Mouse (Mus musculus) MEL (cell line): ENCODE data around the gene Lrp3. TPM values are rescaled to one million over a fixed set of nuclear protein-coding genes. Genes with fewer than 3 reads are reported as not detected.
A peak's percentile ranks its signal among the peaks of the same experiment; 100 is the strongest.

ENCODE experiments used
- DNase-seq: peaks from one replicate; pipeline ENCODE4 v3.0.0; 2011; ENCODE audit warnings: low read depth, low spot score
- H3K27ac ChIP-seq: 2 replicates; pipeline ENCODE4 v1.5.1; 2012; ENCODE audit warnings: low read depth, mild to moderate bottlenecking, control low read depth, low read length, moderate library complexity; ENCODE audit not compliant: control insufficient read depth
- H3K27me3 ChIP-seq, 2 experiments: fragments of 150-350 bp in 1 of 2; sonication (generic) in 1 of 2; 2 replicates each; pipeline ENCODE4 v1.6.1; 2012; ENCODE audit warnings: low read length in 2 of 2, mild to moderate bottlenecking in 2 of 2, improper control_type of control experiment in 1 of 2, moderate library complexity in 1 of 2; ENCODE audit not compliant: insufficient read depth in 2 of 2, control insufficient read depth in 1 of 2
- H3K36me3 ChIP-seq, 2 experiments: 2 replicates each; pipeline ENCODE4 v1.6.1; 2012 to 2014; ENCODE audit warnings: low read length in 2 of 2, improper control_type of control experiment in 1 of 2, inconsistent platforms in 1 of 2, mild to moderate bottlenecking in 1 of 2; ENCODE audit not compliant: insufficient read depth in 2 of 2, control insufficient read depth in 1 of 2
- H3K4me1 ChIP-seq, 2 experiments: fragments of 150-350 bp in 1 of 2; sonication (generic) in 1 of 2; 2 replicates each; pipeline ENCODE4 v1.6.1; 2012; ENCODE audit warnings: low read length in 2 of 2, improper control_type of control experiment in 1 of 2, mild to moderate bottlenecking in 1 of 2; ENCODE audit not compliant: insufficient read depth in 2 of 2, control insufficient read depth in 1 of 2
- H3K4me3 ChIP-seq, 2 experiments: fragments of 150-350 bp in 1 of 2; sonication (generic) in 1 of 2; 2 replicates each; pipeline ENCODE4 v1.5.1; 2012; ENCODE audit warnings: low read depth in 2 of 2, low read length in 2 of 2, mild to moderate bottlenecking in 2 of 2, moderate library complexity in 2 of 2, control low read depth in 1 of 2, improper control_type of control experiment in 1 of 2; ENCODE audit not compliant: control insufficient read depth in 1 of 2, insufficient read depth in 1 of 2
- H3K79me2 ChIP-seq: 2 replicates; pipeline ENCODE4 v1.6.1; 2012; ENCODE audit warnings: mild to moderate bottlenecking, low read length, moderate library complexity; ENCODE audit not compliant: control insufficient read depth, poor library complexity, insufficient read depth
- H3K9ac ChIP-seq: 2 replicates; pipeline ENCODE4 v1.6.1; 2012; ENCODE audit warnings: low read depth, mild to moderate bottlenecking, control low read depth, low read length, moderate library complexity; ENCODE audit not compliant: control insufficient read depth, poor library complexity, severe bottlenecking
- H3K9me3 ChIP-seq: fragments of 150-350 bp; sonication (generic); replicated peaks from 2 replicates; pipeline ENCODE4 v1.6.1; 2012; ENCODE audit warnings: mild to moderate bottlenecking, low read length, improper control_type of control experiment, moderate library complexity; ENCODE audit not compliant: insufficient read depth
- BHLHE40 ChIP-seq: IDR thresholded peaks from 2 replicates; pipeline ENCODE4 v1.6.1; 2012; ENCODE audit warnings: low read depth, mild to moderate bottlenecking, inconsistent platforms, low read length, improper control_type of control experiment, borderline replicate concordance
- CHD1 ChIP-seq: IDR thresholded peaks from 2 replicates; pipeline ENCODE4 v1.6.1; 2012; ENCODE audit warnings: low read depth, mild to moderate bottlenecking, inconsistent platforms, low read length, improper control_type of control experiment
- CHD2 ChIP-seq: IDR thresholded peaks from 2 replicates; pipeline ENCODE4 v1.6.1; 2011; ENCODE audit warnings: low read length, improper control_type of control experiment
- CTCF ChIP-seq, 3 experiments: IDR thresholded peaks in 2 of 3; conservative IDR thresholded peaks in 1 of 3; 2 replicates each; pipeline ENCODE4 v1.5.1; 2011 to 2012; ENCODE audit warnings: low read length in 3 of 3, low read depth in 2 of 3, mild to moderate bottlenecking in 2 of 3, improper control_type of control experiment in 1 of 3, inconsistent platforms in 1 of 3, mixed read lengths in 1 of 3, moderate library complexity in 1 of 3; ENCODE audit not compliant: control insufficient read depth in 1 of 3, insufficient read depth in 1 of 3, poor library complexity in 1 of 3, severe bottlenecking in 1 of 3
- ELF1 ChIP-seq: IDR thresholded peaks from 2 replicates; pipeline ENCODE4 v1.6.1; 2014; ENCODE audit warnings: low read depth, mild to moderate bottlenecking, inconsistent platforms, low read length, improper control_type of control experiment, moderate library complexity
- EP300 ChIP-seq, 2 experiments: IDR thresholded peaks; 2 replicates each; pipeline ENCODE4 v1.6.1; 2011; ENCODE audit warnings: improper control_type of control experiment in 2 of 2, low read length in 2 of 2, low read depth in 1 of 2, mild to moderate bottlenecking in 1 of 2
- ETS1 ChIP-seq: IDR thresholded peaks from 2 replicates; pipeline ENCODE4 v1.6.1; 2012; ENCODE audit warnings: low read depth, mild to moderate bottlenecking, inconsistent platforms, low read length, improper control_type of control experiment, moderate library complexity
- GATA1 ChIP-seq: IDR thresholded peaks from 2 replicates; pipeline ENCODE4 v1.6.1; 2011; ENCODE audit warnings: low read depth, low read length, improper control_type of control experiment
- JUND ChIP-seq: IDR thresholded peaks from 2 replicates; pipeline ENCODE4 v1.6.1; 2011; ENCODE audit warnings: low read depth, mild to moderate bottlenecking, improper control_type of control experiment, low read length
- KAT2A ChIP-seq: conservative IDR thresholded peaks from 2 replicates; pipeline ENCODE4 v1.6.1; 2012; ENCODE audit warnings: low read depth, low read length, improper control_type of control experiment, inconsistent platforms
- MAFK ChIP-seq: IDR thresholded peaks from 2 replicates; pipeline ENCODE4 v1.6.1; 2011; ENCODE audit warnings: low read depth, mild to moderate bottlenecking, low read length, improper control_type of control experiment, borderline replicate concordance
- MAX ChIP-seq: IDR thresholded peaks from 2 replicates; pipeline ENCODE4 v1.6.1; 2011; ENCODE audit warnings: low read length, improper control_type of control experiment
- MAZ ChIP-seq: IDR thresholded peaks from 2 replicates; pipeline ENCODE4 v1.6.1; 2012; ENCODE audit warnings: low read depth, mild to moderate bottlenecking, inconsistent platforms, low read length, improper control_type of control experiment
- MEF2A ChIP-seq: IDR thresholded peaks from 2 replicates; pipeline ENCODE4 v1.6.1; 2014; ENCODE audit warnings: low read depth, mild to moderate bottlenecking, inconsistent platforms, low read length, improper control_type of control experiment; ENCODE audit not compliant: poor library complexity, insufficient replicate concordance, severe bottlenecking; ENCODE audit errors: extremely low read depth
- RAD21 ChIP-seq: IDR thresholded peaks from 2 replicates; pipeline ENCODE4 v1.6.1; 2011; ENCODE audit warnings: mild to moderate bottlenecking, low read depth, low read length, improper control_type of control experiment
- RCOR1 ChIP-seq: IDR thresholded peaks from 2 replicates; pipeline ENCODE4 v1.6.1; 2012; ENCODE audit warnings: low read depth, mild to moderate bottlenecking, inconsistent platforms, low read length, improper control_type of control experiment
- SMC3 ChIP-seq: IDR thresholded peaks from 2 replicates; pipeline ENCODE4 v1.6.1; 2011; ENCODE audit warnings: low read depth, low read length, improper control_type of control experiment
- TAL1 ChIP-seq: IDR thresholded peaks from 2 replicates; pipeline ENCODE4 v1.6.1; 2012; ENCODE audit warnings: mild to moderate bottlenecking, inconsistent platforms, low read length, moderate library complexity, mixed read lengths
- TBP ChIP-seq: IDR thresholded peaks from 2 replicates; pipeline ENCODE4 v1.8.0; 2011; ENCODE audit warnings: low read depth, low read length, improper control_type of control experiment
- TCF12 ChIP-seq: IDR thresholded peaks from 2 replicates; pipeline ENCODE4 v1.6.1; 2014; ENCODE audit warnings: low read depth, mild to moderate bottlenecking, inconsistent platforms, low read length, improper control_type of control experiment, moderate library complexity
- USF1 ChIP-seq: IDR thresholded peaks from 2 replicates; pipeline ENCODE4 v1.6.1; 2014; ENCODE audit warnings: low read depth, mild to moderate bottlenecking, inconsistent platforms, low read length, improper control_type of control experiment, moderate library complexity
- ZC3H11A ChIP-seq: IDR thresholded peaks from 2 replicates; pipeline ENCODE4 v1.6.1; 2012; ENCODE audit warnings: low read depth, mild to moderate bottlenecking, inconsistent platforms, low read length, improper control_type of control experiment
- polyA plus RNA-seq, 2 experiments: library from polyadenylated mRNA; stranded (reverse) in 1 of 2; unstranded in 1 of 2; fragments of >175 nt in 1 of 2; fragments of >200 nt in 1 of 2; gene quantifications; 2 replicates each; pipeline versions ENCODE4 v1.2.1 to v1.2.4; 2012; ENCODE audit warnings: low replicate concordance in 2 of 2, low read depth in 1 of 2; ENCODE audit not compliant: insufficient read length in 2 of 2, insufficient read depth in 1 of 2, missing spikeins in 1 of 2
- total RNA-seq: library from RNA; depleted of rRNA; stranded (reverse); fragments of 300-350 nt; gene quantifications from 2 replicates; pipeline ENCODE4 v1.2.3, GENCODE M21; 2012

The Lrp3 gene
- total and polyA plus RNA-seq, 3 experiments: not detected

DNA sequence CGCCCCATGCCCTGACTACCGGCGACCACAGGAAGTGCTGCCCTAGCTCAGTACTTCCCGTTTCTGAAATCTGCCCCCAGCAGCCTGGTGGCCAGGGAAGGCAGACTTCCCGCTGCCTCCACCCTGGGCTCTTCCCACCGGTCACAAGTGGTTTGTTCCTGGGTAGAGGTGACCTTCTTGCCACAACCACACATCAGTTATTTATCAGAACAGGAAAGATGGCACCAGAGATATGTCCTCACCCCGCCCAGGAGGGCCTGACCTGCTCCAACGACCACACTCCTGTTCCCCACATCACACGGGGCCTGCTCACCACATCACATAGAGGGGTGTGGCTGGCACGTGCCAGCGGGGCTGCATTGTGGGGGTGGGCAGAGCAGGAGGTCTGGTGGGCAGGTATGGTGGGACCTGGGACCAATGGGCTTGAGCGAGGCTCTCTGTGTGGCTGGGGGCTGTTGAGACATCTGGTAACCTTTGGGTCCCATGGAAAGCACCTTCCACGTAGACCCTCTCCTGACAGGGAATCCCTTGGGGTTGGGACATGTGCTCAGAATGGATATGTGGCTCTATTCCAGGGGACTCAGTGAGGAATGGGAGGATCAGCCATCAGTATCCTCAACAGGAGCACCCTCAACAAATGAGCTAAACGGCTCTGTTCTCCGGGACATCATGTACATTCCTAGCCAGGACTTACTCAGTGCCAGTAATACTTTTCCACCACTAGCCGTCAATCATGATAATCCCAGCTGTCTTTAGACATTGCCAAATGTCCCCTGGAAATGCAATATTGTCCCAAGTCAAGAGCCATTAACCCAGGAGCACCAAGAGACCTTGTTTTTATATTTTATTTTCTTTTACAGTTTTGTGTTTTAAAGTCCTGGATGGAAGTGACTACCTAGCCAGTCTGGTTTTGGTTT is 58.5 kb downstream of the Lrp3 start (continued):
- TF ChIP-seq USF1: no peak
- TF ChIP-seq MAZ: no peak
- TF ChIP-seq SMC3: no peak
- TF ChIP-seq CHD2: no peak
- TF ChIP-seq KAT2A: no peak

DNA sequence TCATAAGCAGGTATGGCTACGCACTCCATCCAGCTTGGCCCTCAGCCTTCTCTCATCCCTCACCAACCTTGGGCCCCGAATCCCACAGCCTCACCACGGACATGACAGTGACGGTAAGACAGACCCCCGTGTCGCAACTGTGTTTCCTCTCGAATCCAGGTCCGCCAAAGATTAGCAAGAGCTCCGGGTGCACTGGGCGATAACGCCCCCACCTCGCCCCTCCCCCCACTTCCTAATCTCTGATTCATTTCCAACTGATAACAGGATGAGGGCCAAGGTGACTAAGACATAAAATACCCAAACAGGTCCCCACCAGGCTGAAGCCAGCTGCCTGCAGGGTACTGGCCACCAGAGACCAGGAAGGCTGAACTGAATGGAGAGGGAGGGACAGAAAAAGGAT is 60.8 kb downstream of the Lrp3 start:
- Histone ChIP-seq H3K36me3 (peaks cover 0 to 20% of the 10 kb centered on the region in 2 experiments; a peak in 2 of 4 replicates), H3K27ac (no peak overlapping the region; the same call in 1 of the 2 replicates), H3K4me3 (no peak overlapping the region), H3K79me2 (no peaks in the 10 kb centered on the region), H3K27me3 (no peaks in the 10 kb centered on the region), H3K4me1 (peaks cover 13 to 51% of the 10 kb centered on the region in 2 experiments), H3K9ac (no peak overlapping the region), H3K9me3 (no peaks in the 10 kb centered on the region)
- peak; percentile 36 for DNase-seq
- TF ChIP-seq GATA1: peak; percentile 81
- 0 out of 2 replicates have a peak, but pooled peaks have one; percentile 21 for TF ChIP-seq ELF1
- TF ChIP-seq BHLHE40: 0 out of 2 replicates have a peak, but pooled peaks have one; percentile 24
- no peak for TF ChIP-seq CTCF (IDR thresholded peaks at IDR 0.05 in 2 of 3, conservative IDR thresholded peaks at IDR 0.05 in 1 of 3; ENCODE audit: control insufficient read depth in 1 of 3, insufficient read depth in 1 of 3, low read depth in 2 of 3, low read length in 3 of 3, poor library complexity in 1 of 3, severe bottlenecking in 1 of 3)
- no peak for TF ChIP-seq ZC3H11A
- peak; percentile 79 to 91 for TF ChIP-seq EP300 (IDR thresholded peaks at IDR 0.05; ENCODE audit: low read depth in 1 of 2, low read length in 2 of 2)
- peak; percentile 80 for TF ChIP-seq RCOR1
- TF ChIP-seq TAL1: peak; percentile 59
- TF ChIP-seq MEF2A: no peak
- peak; percentile 92 for TF ChIP-seq TCF12
- no peak for TF ChIP-seq MAX
- no peak for TF ChIP-seq CHD1
- TF ChIP-seq MAFK: 0 out of 2 replicates have a peak, but pooled peaks have one; percentile 18
- no peak for TF ChIP-seq JUND
- TF ChIP-seq USF1: no peak
- TF ChIP-seq RAD21: no peak
- no peak for TF ChIP-seq TBP
- TF ChIP-seq MAZ: peak; percentile 60; the same call in 1 of the 2 replicates
- no peak for TF ChIP-seq KAT2A
- TF ChIP-seq ETS1: peak; percentile 72
